Mouse (Mus musculus): ENCODE measurements around the gene Pla2g6. TPM values are rescaled to one million over a fixed set of nuclear protein-coding genes. Genes with fewer than 3 reads are reported as not detected.

Gene Pla2g6
- polyA plus RNA-seq, 1 experiment from 2014 or later, result 26.1 TPM

- Histone ChIP-seq H3K27me3 (replicated peaks) (no peaks in the 10 kb centered on the region), H3K4me3 (replicated peaks) (no peak overlapping the region), H3K9me3 (replicated peaks) (no peaks in the 10 kb centered on the region), H3K27ac (replicated peaks) (no peak overlapping the region), H3K36me3 (no peaks in the 10 kb centered on the region), H3K4me1 (no peaks in the 10 kb centered on the region), H3K4me2 (no peak overlapping the region), H3K9ac (replicated peaks) (no peak overlapping the region)
- no peak for ATAC-seq (ENCODE audit: low FRiP score)
- WGBS, result 87% methylated on average over 4 of the region's 4 CpGs
Measured at GRCm38 (mm10) chr15:79283371-79283770, 44.8 kb downstream of the Pla2g6 start.

DNA sequence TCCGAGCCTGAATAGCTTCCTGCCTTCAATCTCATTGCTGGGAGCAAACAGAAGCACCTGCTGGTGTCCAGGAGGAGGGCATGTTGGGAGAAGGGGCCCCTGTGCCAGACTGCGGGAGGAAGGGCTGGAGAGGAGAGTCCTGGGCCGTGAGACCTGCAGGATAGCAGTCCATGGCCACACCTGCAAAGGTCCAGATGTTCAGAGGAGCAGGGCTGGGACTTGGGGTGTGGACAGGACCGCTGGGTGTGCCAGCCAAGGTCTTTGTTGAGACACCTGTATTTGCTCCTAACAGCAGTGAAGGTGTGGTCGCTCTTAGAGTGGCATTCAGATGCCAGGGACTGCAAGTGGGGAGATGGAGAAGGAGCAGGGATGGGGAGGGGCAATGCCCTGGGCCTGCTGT, 45.8 kb downstream of the Pla2g6 start:
- Histone ChIP-seq H3K27me3 (replicated peaks) (no peaks in the 10 kb centered on the region), H3K4me1 (no peaks in the 10 kb centered on the region), H3K4me2 (no peak overlapping the region), H3K9me3 (replicated peaks) (no peaks in the 10 kb centered on the region), H3K36me3 (no peaks in the 10 kb centered on the region), H3K4me3 (replicated peaks) (no peak overlapping the region), H3K27ac (replicated peaks) (no peak overlapping the region), H3K9ac (replicated peaks) (no peak overlapping the region)
- 82% methylated on average over 5 of the region's 5 CpGs for WGBS
- no peak for ATAC-seq (ENCODE audit: low FRiP score)

- Histone ChIP-seq H3K4me1 (no peaks in the 10 kb centered on the region), H3K27ac (replicated peaks) (no peak overlapping the region), H3K9me3 (replicated peaks) (no peaks in the 10 kb centered on the region), H3K9ac (replicated peaks) (no peak overlapping the region), H3K36me3 (no peaks in the 10 kb centered on the region), H3K4me3 (replicated peaks) (no peak overlapping the region), H3K4me2 (no peak overlapping the region), H3K27me3 (replicated peaks) (no peaks in the 10 kb centered on the region)
- 89% methylated on average over 1 of the region's 1 CpGs for WGBS
- no peak for ATAC-seq (ENCODE audit: low FRiP score)
Measured at GRCm38 (mm10) chr15:79281389-79281788, 46.8 kb downstream of the Pla2g6 start.

GRCm38 (mm10) chr15:79280850-79281249, 47.3 kb downstream of the Pla2g6 start:
- H3K9me3 ChIP-seq (replicated peaks), result no peaks in the 10 kb centered on the region
- no peak overlapping the region for H3K4me2 ChIP-seq
- H3K4me1 ChIP-seq, result no peaks in the 10 kb centered on the region
- no peaks in the 10 kb centered on the region for H3K27me3 ChIP-seq (replicated peaks)
- H3K27ac ChIP-seq (replicated peaks), result no peak overlapping the region
- no peak overlapping the region for H3K4me3 ChIP-seq (replicated peaks)
- 55% methylated on average over 5 of the region's 5 CpGs for WGBS
- no peak for ATAC-seq (ENCODE audit: low FRiP score)
- H3K36me3 ChIP-seq, result no peaks in the 10 kb centered on the region
- H3K9ac ChIP-seq (replicated peaks), result no peak overlapping the region

GRCm38 (mm10) chr15:79280209-79280608, 48.0 kb downstream of the Pla2g6 start:
- Histone ChIP-seq H3K36me3 (no peaks in the 10 kb centered on the region), H3K4me3 (replicated peaks) (no peak overlapping the region), H3K27me3 (replicated peaks) (no peaks in the 10 kb centered on the region), H3K27ac (replicated peaks) (no peak overlapping the region), H3K9ac (replicated peaks) (no peak overlapping the region), H3K4me2 (no peak overlapping the region), H3K4me1 (no peaks in the 10 kb centered on the region), H3K9me3 (replicated peaks) (no peaks in the 10 kb centered on the region)
- 28% methylated on average over 6 of the region's 6 CpGs for WGBS
- ATAC-seq (ENCODE audit: low FRiP score), result no peak

DNA sequence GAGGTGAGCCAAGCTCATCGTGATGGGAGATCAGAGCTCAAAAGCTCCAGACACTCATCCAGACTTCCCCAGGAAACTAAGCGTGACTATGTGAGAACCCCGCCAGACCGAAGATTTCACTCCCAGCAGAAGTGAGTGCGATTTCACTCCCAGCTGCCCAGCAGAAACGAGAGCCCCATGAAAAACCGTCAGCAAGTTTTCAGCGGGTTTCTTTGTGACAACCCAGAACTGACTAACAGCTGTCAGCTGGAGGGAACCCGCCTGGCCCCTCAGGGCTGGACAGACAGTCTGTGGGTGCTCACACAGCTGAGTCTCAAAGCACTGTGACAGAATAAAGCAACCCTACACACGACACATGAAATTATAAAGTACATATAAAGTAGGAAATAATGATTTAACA, 50.5 kb downstream of the Pla2g6 start:
- H3K4me1 ChIP-seq, result no peaks in the 10 kb centered on the region
- no peak overlapping the region for H3K4me3 ChIP-seq (replicated peaks)
- no peaks in the 10 kb centered on the region for H3K27me3 ChIP-seq (replicated peaks)
- 68% methylated on average over 10 of the region's 10 CpGs for WGBS
- no peaks in the 10 kb centered on the region for H3K9me3 ChIP-seq (replicated peaks)
- no peaks in the 10 kb centered on the region for H3K36me3 ChIP-seq
- H3K4me2 ChIP-seq, result no peak overlapping the region
- H3K9ac ChIP-seq (replicated peaks), result no peak overlapping the region
- ATAC-seq (ENCODE audit: low FRiP score), result no peak
- no peak overlapping the region for H3K27ac ChIP-seq (replicated peaks)

DNA sequence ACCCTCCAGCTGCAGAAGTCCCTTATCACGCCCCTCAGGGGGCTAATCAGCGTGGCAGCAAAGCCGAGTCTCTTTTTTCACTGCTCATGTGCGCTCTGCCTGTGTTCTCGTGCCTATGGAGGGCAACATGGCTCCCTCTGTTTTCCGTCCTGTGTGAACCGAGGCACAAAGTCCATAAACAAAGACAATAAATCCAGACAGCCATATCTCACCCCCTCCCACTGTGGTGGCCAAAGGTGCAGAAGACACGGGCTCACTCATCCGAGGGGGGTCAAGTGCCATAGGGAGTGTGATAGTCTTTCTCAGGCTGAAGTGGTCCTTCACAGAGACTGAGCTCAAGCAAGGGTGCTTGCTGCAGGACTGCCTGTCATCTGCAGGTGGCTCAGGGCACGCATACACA, 55.2 kb downstream of the Pla2g6 start:
- 42% methylated on average over 10 of the region's 10 CpGs for WGBS
- Histone ChIP-seq H3K4me2 (no peak overlapping the region), H3K36me3 (no peaks in the 10 kb centered on the region), H3K9ac (replicated peaks) (no peak overlapping the region), H3K4me3 (replicated peaks) (no peak overlapping the region), H3K4me1 (peaks cover 16% of the 10 kb centered on the region), H3K9me3 (replicated peaks) (no peaks in the 10 kb centered on the region), H3K27ac (replicated peaks) (no peak overlapping the region), H3K27me3 (replicated peaks) (no peaks in the 10 kb centered on the region)
- no peak for ATAC-seq (ENCODE audit: low FRiP score)

DNA sequence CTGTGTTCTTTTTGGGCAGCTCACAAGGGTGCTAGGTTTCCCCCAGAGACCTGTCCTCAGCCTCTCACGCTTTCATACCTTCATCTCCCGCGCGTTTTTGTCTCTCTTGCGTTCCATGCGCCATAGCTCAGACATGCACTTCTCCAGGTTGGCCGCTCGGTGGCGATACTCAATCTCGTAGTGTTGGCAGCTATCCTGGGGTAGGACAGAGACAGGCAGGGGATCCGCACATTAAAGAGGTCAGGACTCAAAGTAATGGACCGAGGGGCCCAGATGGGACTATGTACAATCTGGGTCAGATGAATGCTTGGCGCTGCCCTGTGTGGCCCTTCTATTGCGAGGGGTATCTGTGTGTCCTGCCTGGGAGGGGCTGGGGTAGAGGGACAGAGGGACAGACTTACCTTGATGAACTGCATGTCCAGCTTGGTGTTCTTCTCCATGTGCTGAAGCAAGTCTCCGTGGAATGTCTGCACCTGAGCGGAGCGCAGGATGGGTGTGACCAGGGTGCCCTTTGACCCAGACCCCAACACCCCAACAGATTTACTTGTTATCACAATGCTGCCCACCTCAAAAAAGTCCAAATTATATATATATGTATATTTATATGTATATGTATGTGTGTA, 57.0 kb downstream of the Pla2g6 start:
- no peaks in the 10 kb centered on the region for H3K36me3 ChIP-seq
- H3K9ac ChIP-seq (replicated peaks), result no peak overlapping the region
- H3K9me3 ChIP-seq (replicated peaks), result no peaks in the 10 kb centered on the region
- no peak overlapping the region for H3K27ac ChIP-seq (replicated peaks)
- peak; percentile 30; the same call in 1 of the 2 replicates for ATAC-seq (ENCODE audit: low FRiP score)
- 12% methylated on average over 17 of the region's 17 CpGs for WGBS
- H3K27me3 ChIP-seq (replicated peaks), result no peaks in the 10 kb centered on the region
- H3K4me2 ChIP-seq, result peak overlapping the region; percentile 93
- H3K4me3 ChIP-seq (replicated peaks), result peak overlapping the region; percentile 44
- H3K4me1 ChIP-seq, result peaks cover 16% of the 10 kb centered on the region

DNA sequence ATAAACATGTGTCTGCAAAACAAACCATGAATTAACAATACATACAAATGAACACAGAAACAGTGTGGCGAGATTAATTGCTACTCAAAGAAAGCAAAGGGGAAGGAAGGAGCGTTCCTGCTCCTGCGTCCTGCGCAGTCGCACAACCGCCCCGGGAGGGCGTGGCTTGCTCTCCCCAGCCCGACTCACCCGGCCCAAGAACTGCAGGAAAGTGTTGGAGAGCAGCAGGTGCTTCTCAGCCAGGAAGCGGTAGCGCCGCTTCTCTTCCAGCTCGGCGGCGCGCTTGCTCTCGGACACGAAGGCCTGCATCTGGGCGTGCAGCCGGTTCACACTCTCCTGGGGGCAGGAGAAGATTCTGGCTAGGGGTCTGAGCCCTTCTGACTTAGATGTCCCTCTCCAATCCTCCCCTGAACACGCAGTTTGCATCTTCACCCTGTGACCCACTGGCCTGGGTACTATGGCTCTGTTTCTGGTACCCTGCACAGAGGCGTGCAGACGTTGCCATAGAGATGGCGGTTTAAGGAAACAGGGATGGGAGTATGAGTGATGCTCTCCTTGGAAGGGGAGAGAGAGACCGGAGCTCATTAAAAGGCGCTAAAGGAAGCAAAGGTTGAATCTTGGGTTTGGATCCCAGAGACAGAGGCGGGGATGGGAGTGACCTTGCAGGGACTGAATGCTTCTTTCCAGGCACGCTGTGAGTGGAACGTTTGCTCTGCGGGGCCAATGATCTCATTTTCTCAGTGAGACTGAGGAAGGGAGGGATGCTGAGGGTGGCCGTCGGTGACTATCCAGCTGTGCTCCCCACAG, 57.7 kb downstream of the Pla2g6 start:
- peak overlapping the region; percentile 39; the same call in 1 of the 2 replicates for H3K9ac ChIP-seq (replicated peaks)
- H3K4me3 ChIP-seq (replicated peaks), result peak overlapping the region; percentile 44
- no peaks in the 10 kb centered on the region for H3K9me3 ChIP-seq (replicated peaks)
- no peaks in the 10 kb centered on the region; the same call in 1 of the 2 replicates for H3K27me3 ChIP-seq (replicated peaks)
- H3K27ac ChIP-seq (replicated peaks), result peak overlapping the region; percentile 61
- H3K4me1 ChIP-seq, result peaks cover 16% of the 10 kb centered on the region
- no peaks in the 10 kb centered on the region for H3K36me3 ChIP-seq
- ATAC-seq (ENCODE audit: low FRiP score), result peak; percentile 67; the same call in 1 of the 2 replicates
- peak overlapping the region; percentile 93 for H3K4me2 ChIP-seq
- under 1% methylated on average over 33 of the region's 33 CpGs for WGBS

GRCm38 (mm10) chr15:79268521-79268920, 59.7 kb downstream of the Pla2g6 start:
- no peaks in the 10 kb centered on the region for H3K36me3 ChIP-seq

GRCm38 (mm10) chr15:79265384-79265783, 62.8 kb downstream of the Pla2g6 start:
- Histone ChIP-seq H3K4me2 (no peak overlapping the region), H3K4me1 (peaks cover 26% of the 10 kb centered on the region), H3K4me3 (replicated peaks) (no peak overlapping the region), H3K9ac (replicated peaks) (no peak overlapping the region), H3K27me3 (replicated peaks) (peaks cover 30% of the 10 kb centered on the region), H3K36me3 (no peaks in the 10 kb centered on the region), H3K27ac (replicated peaks) (no peak overlapping the region), H3K9me3 (replicated peaks) (no peaks in the 10 kb centered on the region)
- WGBS, result 77% methylated on average over 4 of the region's 4 CpGs
- ATAC-seq (ENCODE audit: low FRiP score), result no peak

More at GRCm38 (mm10) chr15:79268521-79268920, 59.7 kb downstream of the Pla2g6 start:
- H3K9ac ChIP-seq (replicated peaks), result no peak overlapping the region
- peaks cover 6% of the 10 kb centered on the region for H3K27me3 ChIP-seq (replicated peaks)
- WGBS, result 20% methylated on average over 1 of the region's 1 CpGs
- ATAC-seq (ENCODE audit: low FRiP score), result no peak
- peaks cover 16% of the 10 kb centered on the region for H3K4me1 ChIP-seq
- H3K27ac ChIP-seq (replicated peaks), result no peak overlapping the region
- no peaks in the 10 kb centered on the region for H3K9me3 ChIP-seq (replicated peaks)
- no peak overlapping the region for H3K4me2 ChIP-seq
- H3K4me3 ChIP-seq (replicated peaks), result no peak overlapping the region

GRCm38 (mm10) chr15:79263726-79264125, 64.5 kb downstream of the Pla2g6 start:
- H3K27ac ChIP-seq (replicated peaks), result no peak overlapping the region
- no peaks in the 10 kb centered on the region for H3K36me3 ChIP-seq
- no peak for ATAC-seq (ENCODE audit: low FRiP score)
- no peaks in the 10 kb centered on the region for H3K9me3 ChIP-seq (replicated peaks)
- H3K4me3 ChIP-seq (replicated peaks), result no peak overlapping the region
- H3K27me3 ChIP-seq (replicated peaks), result peaks cover 43% of the 10 kb centered on the region
- peaks cover 20% of the 10 kb centered on the region for H3K4me1 ChIP-seq
- no peak overlapping the region for H3K9ac ChIP-seq (replicated peaks)
- H3K4me2 ChIP-seq, result no peak overlapping the region
- 93% methylated on average over 6 of the region's 6 CpGs for WGBS
